Mouse (Mus musculus): Measurements from ENCODE around the gene Cerk.

The Cerk gene

GRCm38 (mm10) chr15:86159719-86160118 is 26.2 kb downstream of the Cerk start:
- no peak for DNase-seq

GRCm38 (mm10) chr15:86159093-86159492 is 26.8 kb downstream of the Cerk start:
- no peak for DNase-seq

- no peak for DNase-seq
Observed at GRCm38 (mm10) chr15:86156492-86156891, 29.4 kb downstream of the Cerk start.

GRCm38 (mm10) chr15:86153481-86153960 is 32.4 kb downstream of the Cerk start:
- DNase-seq: no peak

GRCm38 (mm10) chr15:86150593-86150992 is 35.3 kb downstream of the Cerk start:
- DNase-seq: no peak

- DNase-seq: no peak
Observed at GRCm38 (mm10) chr15:86146922-86147321, 39.0 kb downstream of the Cerk start.

- DNase-seq: no peak
Observed at GRCm38 (mm10) chr15:86145046-86145445, 40.9 kb downstream of the Cerk start.

GRCm38 (mm10) chr15:86144577-86144976 is 41.4 kb downstream of the Cerk start:
- no peak for DNase-seq

- peak in 1 of 2 experiments; percentile 53 for DNase-seq
Observed at GRCm38 (mm10) chr15:86140323-86140722, 45.6 kb downstream of the Cerk start.

GRCm38 (mm10) chr15:86137638-86138037 is 48.3 kb downstream of the Cerk start:
- peak; percentile 45 to 70 for DNase-seq

GRCm38 (mm10) chr15:86134941-86135783 is 50.8 kb downstream of the Cerk start:
- peak; percentile 60 to 80 for DNase-seq

GRCm38 (mm10) chr15:86130657-86131056 is 55.3 kb downstream of the Cerk start:
- DNase-seq: no peak

GRCm38 (mm10) chr15:86129036-86129435 is 56.9 kb downstream of the Cerk start:
- no peak for DNase-seq

- DNase-seq: peak; percentile 56 to 78
Observed at GRCm38 (mm10) chr15:86124359-86124758, 61.6 kb downstream of the Cerk start.

- no peak for DNase-seq
Observed at GRCm38 (mm10) chr15:86123409-86123808, 62.5 kb downstream of the Cerk start.

- DNase-seq: no peak
Observed at GRCm38 (mm10) chr15:86122261-86122949, 63.5 kb downstream of the Cerk start.

- no peak for DNase-seq
Observed at GRCm38 (mm10) chr15:86119186-86119585, 66.8 kb downstream of the Cerk start.

GRCm38 (mm10) chr15:86117115-86118100 is 68.5 kb downstream of the Cerk start:
- DNase-seq: no peak

GRCm38 (mm10) chr15:86116421-86116820 is 69.5 kb downstream of the Cerk start:
- DNase-seq: no peak

GRCm38 (mm10) chr15:86113342-86113710 is 72.6 kb downstream of the Cerk start:
- no peak for DNase-seq

GRCm38 (mm10) chr15:86112707-86113341 is 73.1 kb downstream of the Cerk start:
- no peak for DNase-seq

Data from spleen, adult 18-20 months (tissue).